Mouse (Mus musculus) macrophage (primary cell): ENCODE results near the gene Asic2. TPM values are rescaled to one million over a fixed set of nuclear protein-coding genes. Genes with fewer than 3 reads are reported as not detected.

Experiments used
- H3K27ac ChIP-seq: fragments of 350-480 bp; formaldehyde crosslinking; 2 replicates; pipeline ENCODE4 v1.9.0; 2021
- H3K36me3 ChIP-seq: fragments of 350-480 bp; formaldehyde crosslinking; 2 replicates; pipeline ENCODE4 v1.9.0; 2021; ENCODE audit errors: inconsistent target
- H3K4me3 ChIP-seq: fragments of 350-480 bp; formaldehyde crosslinking; 2 replicates; pipeline ENCODE4 v1.9.0; 2021; ENCODE audit errors: inconsistent target
- H3K79me2 ChIP-seq: fragments of 350-480 bp; formaldehyde crosslinking; 2 replicates; pipeline ENCODE4 v1.9.0; 2021; ENCODE audit errors: inconsistent target
- WGBS: methylation state at CpG from one replicate; pipeline ENCODE4 v1.1.7; 2026; ENCODE audit warnings: inconsistent platforms; ENCODE audit not compliant: missing documents; 5-methylcytosine and 5-hydroxymethylcytosine counted together
- polyA plus RNA-seq: library from polyadenylated mRNA; stranded (reverse); fragments of 250-400 nt; gene quantifications from 3 replicates; pipeline ENCODE4 v1.2.4, GENCODE M21; 2018; ENCODE audit warnings: inconsistent platforms

The Asic2 gene
- polyA plus RNA-seq, 1 experiment from 2014 or later: not detected

DNA sequence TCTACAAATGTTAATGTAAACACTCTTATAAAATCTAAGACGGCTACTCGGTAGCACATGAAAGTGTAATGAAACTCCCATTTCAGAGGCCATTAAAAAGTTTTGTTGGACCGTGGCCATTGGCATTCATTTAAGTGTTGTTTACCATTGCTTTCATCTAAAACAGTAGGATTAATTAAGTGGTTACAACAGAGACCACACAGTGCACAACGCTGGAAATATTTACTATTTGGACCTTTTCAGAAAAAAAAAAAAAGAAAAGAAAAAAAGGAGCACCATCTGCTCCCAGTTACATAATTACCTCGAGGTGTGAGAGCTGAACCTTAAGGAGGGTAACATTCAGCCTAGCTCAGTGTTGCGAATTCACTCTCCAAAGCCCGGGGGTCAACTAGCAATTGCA lies 1122.8 kb downstream of the Asic2 start:
- WGBS: 83% methylated on average over 5 of the region's 7 CpGs

GRCm38 (mm10) chr11:80843435-80843834 lies 1124.8 kb downstream of the Asic2 start:
- H3K4me3 ChIP-seq: no peak overlapping the region
- 85% methylated on average over 2 of the region's 2 CpGs for WGBS
- H3K79me2 ChIP-seq: no peaks in the 10 kb centered on the region
- H3K27ac ChIP-seq: no peak overlapping the region
- H3K36me3 ChIP-seq: no peaks in the 10 kb centered on the region

More for the DNA sequence above, 1122.8 kb downstream of the Asic2 start:
- no peaks in the 10 kb centered on the region for H3K36me3 ChIP-seq
- no peak overlapping the region for H3K27ac ChIP-seq
- no peaks in the 10 kb centered on the region for H3K79me2 ChIP-seq
- no peak overlapping the region for H3K4me3 ChIP-seq

DNA sequence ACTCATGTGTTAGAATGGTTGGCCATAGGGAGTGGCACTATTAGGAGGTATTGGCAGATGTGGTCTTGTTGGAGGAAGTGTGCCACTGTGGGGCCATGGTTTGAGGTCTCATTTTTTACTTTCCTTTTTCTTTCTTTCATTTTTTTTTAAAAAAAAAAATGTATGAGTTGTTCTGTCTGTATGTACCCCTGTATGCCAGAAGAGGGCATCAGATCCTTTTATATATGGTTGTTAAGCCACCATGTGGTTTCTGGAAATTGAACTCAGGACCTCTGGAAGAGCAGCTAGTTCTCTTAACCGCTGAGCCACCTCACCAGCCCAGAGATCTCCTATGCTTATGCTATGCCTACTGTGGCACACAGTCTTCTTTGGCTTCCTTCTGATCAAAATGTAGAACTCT lies 1129.5 kb downstream of the Asic2 start:
- 85% methylated on average over 1 of the region's 1 CpGs for WGBS
- no peak overlapping the region for H3K27ac ChIP-seq
- no peak overlapping the region for H3K4me3 ChIP-seq
- H3K79me2 ChIP-seq: no peaks in the 10 kb centered on the region
- H3K36me3 ChIP-seq: no peaks in the 10 kb centered on the region

- no peaks in the 10 kb centered on the region for H3K79me2 ChIP-seq
- no peak overlapping the region for H3K27ac ChIP-seq
- no peaks in the 10 kb centered on the region for H3K36me3 ChIP-seq
- 61% methylated on average over 4 of the region's 4 CpGs for WGBS
- no peak overlapping the region for H3K4me3 ChIP-seq
Observed at GRCm38 (mm10) chr11:80835841-80836240, 1132.4 kb downstream of the Asic2 start.

GRCm38 (mm10) chr11:80835395-80835794 lies 1132.9 kb downstream of the Asic2 start:
- Histone ChIP-seq H3K4me3 (no peak overlapping the region), H3K27ac (no peak overlapping the region), H3K79me2 (no peaks in the 10 kb centered on the region), H3K36me3 (no peaks in the 10 kb centered on the region)
- WGBS: 92% methylated on average over 2 of the region's 2 CpGs

Other genes starting within 250 kb of the Asic2 start
- gene 5530401A14Rik, start 107.8 kb downstream of the Asic2 start, polyA plus RNA-seq: not detected in 3 replicates
- gene Ccl2, start 67.1 kb upstream of the Asic2 start, polyA plus RNA-seq: 58.0 to 939 TPM (median 78.4 TPM) in 3 replicates
- not detected in 3 replicates for gene Gm17268, start 70.1 kb upstream of the Asic2 start, polyA plus RNA-seq
- 66.8 to 1,194 TPM (median 74.2 TPM) in 3 replicates for gene Ccl7, start 77.3 kb upstream of the Asic2 start, polyA plus RNA-seq
- not detected in 3 replicates for gene Ccl11, start 89.4 kb upstream of the Asic2 start, polyA plus RNA-seq
- gene Ccl12, start 133.4 kb upstream of the Asic2 start, polyA plus RNA-seq: 18.8 to 288 TPM (median 76.0 TPM) in 3 replicates
- gene Ccl8, start 146.7 kb upstream of the Asic2 start, polyA plus RNA-seq: 26.9 to 107 TPM (median 52.2 TPM) in 3 replicates